Mouse (Mus musculus): ENCODE data around the gene Coa4.
A peak's percentile ranks its signal among the peaks of the same experiment; 100 is the strongest.

Gene Coa4

DNA sequence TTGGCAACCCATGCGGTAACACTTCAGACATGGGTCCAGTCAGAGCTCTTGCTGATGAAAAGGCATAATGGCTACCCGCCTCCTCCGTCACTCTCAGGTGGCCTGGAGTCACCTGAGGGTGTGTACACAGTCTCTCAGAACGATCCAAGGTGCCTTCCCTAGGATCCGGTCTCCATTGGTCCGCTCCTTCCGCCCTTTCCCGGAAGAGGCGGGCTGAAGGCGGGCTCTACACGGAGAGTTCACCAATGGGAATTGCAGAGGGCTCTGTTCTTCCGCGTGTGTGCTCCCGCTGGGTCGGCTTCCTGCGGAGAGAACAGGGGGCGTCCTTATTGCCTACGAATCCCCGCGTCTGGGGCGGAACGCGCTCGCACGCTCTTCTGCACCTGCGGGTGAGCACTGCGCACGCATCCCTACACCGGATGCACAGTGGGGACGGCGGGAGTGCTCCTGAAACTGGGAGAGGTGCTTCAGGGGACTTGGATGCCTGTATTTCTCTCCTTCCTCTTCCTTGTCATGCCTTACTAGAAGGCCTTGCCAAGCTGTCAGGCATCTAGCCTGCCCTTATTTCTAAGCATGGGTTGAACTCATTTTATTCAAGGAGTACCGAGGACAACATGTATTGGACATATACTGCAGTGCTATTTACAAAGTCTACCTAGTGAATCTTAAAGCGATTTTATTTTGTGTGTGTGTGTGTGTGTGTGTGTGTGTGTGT lies at the start of gene Coa4:
Gene Coa4, plus strand, starts transcription at position 268 of the 715 bp plus-strand sequence.
- DNase-seq: peak; percentile 81

DNA sequence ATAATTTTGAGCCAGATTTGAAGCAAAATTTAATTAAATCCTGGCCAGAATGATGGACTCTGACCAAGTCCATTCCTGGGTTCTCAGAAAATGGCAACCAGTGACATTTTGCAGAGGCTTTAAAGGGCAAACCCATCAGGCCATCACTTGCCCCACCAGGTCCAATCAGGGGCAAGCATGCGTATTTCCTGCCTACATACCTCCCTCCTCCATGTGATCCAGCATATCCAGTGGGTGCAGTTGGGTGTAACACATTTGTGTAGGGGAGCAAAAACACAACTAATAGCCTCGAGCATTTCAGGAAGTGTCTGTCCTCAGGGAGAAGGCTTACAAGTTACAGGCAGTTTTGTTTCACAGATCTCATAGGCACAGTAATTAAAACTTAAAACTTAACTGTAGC lies 49.6 kb upstream of the Coa4 start:
- no peak for DNase-seq

DNA sequence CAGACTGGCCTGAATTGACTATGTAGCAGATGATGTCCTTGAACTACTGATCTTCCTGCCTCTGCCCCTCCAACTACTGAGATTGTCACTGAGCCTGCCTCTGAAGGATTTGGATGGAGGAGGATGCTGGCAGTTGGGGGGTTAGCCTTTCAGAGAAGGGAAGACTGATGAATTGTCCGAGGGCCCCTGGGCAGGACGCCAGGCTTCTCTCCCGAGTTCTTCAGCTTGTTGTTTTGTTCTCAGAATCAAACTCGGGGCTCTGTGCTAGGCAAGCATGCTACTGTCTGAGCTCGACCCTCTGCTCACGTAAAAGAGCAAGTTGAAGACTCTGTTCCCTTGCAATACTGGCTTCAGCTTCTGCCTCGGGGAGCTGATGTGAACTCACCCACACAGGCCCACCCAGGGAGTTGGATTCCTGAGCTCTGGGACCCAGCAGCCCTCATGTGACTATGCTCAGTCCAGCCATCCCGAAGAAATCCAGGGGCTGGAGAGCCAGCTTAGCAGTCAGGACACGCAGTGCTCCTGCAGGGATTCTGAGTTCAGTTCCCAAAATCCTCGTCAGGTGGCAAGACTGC lies 48.3 kb upstream of the Coa4 start:
- no peak for DNase-seq

DNA sequence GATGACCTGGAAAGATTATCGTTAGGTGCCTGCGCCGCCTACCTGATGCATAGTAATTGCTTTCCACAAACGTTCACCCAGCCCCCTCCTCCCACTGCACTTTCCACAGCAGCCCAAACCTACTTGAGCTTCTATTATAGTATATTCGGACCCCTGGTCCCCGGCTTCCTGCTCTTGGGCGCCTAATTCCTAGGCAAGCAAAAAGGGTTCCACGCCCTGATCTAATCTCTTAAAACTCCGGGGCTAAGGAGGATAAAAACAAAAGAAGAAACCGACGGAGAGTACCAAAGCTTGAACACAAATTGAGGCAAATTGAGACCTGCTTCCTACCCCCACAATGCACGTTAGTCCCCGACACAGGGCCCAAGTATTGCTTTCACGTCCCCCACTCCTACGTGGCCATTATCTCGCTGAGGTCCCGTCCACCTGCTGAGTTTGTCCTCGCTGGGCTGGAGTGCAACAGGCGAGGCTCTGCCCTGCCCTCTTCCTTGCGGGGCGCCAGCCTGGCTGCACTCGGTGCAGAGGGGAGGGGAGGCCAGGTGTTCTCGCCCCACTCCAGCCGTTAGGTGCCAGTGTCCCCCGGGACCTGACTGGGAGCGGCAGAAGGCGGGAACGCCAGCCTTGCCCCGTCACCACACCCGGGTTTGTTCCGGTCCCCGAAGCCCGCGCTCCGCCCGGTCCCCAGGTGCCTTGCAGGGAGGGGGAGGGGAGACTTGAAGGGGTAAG lies 44.3 kb upstream of the Coa4 start:
- DNase-seq: no peak

DNA sequence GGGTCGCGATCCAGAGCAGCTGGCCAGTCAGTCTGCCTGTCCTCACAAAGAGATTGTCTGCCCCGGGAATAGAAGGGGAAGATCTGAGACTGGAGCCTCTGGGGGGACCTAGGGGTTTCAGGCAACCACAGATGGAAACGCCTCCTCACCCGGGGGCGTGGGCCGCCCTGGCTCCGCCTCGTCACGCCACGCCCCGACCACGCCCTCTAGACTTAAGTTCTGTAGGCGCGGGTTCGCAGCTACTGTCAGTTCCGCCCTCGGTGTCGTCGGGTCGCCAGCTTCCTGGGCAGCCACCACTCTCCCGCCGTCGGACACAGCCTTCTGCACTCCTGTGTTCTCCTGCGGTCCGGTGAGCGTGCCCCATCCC lies 43.8 kb upstream of the Coa4 start, which contains the start of gene Ucp2:
Gene Ucp2, plus strand, starts transcription at position 221 of the 367 bp plus-strand sequence.
- DNase-seq: peak; percentile 60

DNA sequence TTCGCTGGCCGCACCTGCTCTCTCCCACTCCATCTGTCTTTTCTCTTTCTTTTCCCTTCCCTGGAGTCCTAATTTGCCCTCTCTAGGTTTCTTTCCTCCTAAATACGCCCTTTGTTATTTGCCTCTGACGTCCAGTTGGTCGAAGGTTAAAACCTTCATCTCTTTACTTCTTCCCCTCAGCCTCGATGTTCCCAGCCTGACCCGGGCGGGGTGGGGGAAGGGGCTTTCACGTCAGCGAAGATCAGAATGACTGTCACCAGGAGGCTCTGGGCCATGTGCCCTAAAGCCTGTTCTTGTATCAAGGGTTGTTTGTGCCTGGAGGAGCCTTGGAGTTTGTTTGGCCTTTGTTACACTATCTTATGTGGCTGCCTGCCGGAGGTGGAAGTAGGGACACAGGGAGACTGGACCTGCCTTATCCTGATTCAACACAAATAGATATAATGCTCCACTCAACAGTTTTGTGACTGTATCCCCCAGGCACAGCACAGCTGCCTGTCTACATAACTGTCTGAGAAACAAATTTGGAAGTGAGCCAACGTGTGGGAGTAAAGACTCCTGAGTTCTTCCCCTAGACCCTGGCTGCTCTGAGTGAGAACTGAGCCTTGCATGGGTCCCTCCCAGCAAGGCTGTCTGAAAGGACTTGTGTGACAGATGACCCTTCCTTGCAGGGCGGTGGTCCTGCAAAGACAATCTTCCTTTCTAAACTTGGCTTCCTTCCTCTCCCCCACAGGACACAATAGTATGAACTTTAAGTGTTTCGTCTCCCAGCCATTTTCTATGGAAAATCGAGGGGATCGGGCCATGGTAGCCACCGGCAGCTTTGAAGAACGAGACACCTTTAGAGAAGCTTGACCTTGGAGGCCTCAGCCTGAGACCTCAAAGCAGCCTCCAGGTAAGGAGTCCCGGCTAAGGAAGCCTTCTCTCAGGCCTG lies 43.1 kb upstream of the Coa4 start:
- DNase-seq: no peak

DNA sequence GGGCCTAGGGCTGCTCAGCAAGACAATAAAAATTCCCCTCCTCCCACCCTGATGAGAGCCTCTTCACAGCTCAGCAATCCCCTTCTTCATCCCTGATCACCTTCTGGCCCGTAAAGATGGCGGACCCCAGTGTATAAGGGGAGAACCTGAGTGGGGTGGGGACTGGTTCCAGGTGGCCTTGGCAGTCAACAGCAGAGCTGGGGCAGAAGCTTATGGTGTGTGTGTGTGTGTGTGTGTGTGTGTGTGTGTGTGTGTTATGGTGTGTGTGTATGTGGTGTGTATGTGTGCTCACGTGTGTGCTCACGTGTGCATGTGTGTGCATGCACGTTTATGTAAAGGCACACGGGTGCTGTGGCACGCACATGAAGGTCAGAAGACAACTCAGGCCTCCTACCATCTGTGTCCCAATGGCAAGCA lies 42.4 kb upstream of the Coa4 start:
- no peak for DNase-seq

DNA sequence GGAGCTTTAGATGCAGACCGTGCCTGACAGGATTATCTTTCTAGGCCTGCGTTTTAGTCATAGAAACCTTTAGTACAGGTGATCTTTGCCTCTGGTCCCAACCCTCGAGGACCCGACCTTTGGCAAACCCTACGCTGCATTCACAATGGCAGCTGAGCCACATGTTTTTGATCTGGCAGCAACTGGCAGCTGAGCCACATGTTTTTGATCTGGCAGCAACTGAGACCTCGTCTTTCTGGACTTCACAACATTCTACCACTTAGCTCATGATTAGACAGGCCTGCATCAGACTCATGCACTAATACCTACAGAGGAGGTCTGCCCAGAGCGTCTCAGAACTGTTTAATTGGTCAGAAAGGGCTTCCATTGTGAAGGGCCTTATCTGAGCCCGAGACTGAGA lies 41.8 kb upstream of the Coa4 start:
- no peak for DNase-seq

DNA sequence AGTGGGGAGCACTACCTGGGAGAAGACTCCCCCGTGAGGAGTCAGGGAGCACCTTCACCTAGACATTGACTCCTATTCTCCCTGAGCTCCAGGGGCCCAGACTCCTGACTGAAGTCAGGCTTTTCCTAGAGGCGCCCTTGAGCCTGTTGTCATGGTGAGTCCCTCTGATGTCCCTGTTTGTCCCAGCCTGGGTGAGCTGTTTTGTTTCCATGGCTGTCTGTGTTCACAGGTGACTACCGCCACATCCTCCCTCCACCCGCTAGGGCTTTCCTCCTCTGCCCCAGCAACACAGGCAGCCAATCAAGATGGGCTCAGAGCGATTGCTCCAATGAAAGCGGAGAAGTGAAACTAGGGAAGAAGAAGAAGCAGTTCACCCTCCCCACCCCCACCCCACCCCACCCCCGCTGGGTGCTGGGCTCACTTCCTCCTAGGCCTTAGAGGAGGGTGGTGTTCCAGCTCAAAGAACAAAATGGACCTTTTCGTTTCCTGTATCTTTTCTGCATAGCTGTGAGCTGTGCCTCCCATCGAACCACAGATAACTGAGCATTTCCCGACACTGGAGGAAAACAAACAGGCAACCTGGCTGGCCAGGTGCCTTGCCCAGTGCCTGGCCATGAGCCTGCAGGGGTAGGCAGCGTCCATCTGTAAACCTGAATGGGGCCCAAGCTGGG lies 41.2 kb upstream of the Coa4 start:
- DNase-seq: peak; percentile 67

DNA sequence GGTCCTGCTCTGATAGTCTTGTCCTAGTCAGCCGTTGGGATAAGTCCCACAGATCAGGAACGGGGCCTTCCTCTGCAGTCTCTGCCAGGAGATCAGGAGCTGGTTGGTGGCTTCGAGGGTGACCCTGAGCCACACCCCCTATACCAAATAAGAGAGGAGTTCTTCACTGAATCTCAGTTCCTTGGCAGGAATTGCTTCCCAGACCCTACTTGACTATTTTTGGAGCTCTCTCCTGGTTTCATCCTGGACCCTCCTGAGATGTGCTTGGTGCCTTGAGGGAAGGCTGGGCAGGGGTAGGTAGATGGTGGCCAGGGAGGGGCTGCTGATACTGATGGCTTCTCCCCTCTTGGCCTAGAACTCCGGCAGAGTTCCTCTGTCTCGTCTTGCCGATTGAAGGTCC lies 40.5 kb upstream of the Coa4 start:
- no peak for DNase-seq

DNA sequence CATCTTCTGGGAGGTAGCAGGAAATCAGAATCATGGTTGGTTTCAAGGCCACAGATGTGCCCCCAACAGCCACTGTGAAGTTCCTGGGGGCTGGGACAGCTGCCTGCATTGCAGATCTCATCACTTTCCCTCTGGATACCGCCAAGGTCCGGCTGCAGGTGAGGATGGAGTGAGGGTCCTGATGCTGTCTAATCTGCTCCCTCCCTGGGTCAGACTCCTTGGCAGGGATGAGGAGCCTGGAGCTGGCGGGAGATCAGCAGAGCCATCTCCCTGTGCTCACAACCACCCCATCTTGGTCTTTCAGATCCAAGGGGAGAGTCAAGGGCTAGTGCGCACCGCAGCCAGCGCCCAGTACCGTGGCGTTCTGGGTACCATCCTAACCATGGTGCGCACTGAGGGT lies 40.1 kb upstream of the Coa4 start:
- no peak for DNase-seq

DNA sequence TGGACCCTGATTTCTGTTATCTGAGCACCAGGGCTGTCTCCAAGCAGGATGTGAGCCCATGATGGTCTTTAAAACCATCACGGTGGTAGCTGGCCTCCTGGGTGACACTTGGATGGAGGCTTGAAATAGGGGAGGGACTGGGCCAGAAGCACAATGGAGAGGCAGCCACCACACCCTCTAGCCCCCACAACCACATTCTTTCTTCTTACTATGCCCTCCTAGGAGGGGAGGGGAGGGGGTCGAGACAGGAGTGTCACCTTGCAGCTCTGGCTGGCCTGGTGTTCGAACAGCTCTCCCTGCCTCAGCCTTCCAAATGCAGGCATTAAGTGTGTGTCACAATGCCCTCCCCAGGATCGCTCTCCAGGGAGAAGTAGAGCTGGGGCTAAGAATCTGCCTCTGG lies 39.5 kb upstream of the Coa4 start:
- no peak for DNase-seq

DNA sequence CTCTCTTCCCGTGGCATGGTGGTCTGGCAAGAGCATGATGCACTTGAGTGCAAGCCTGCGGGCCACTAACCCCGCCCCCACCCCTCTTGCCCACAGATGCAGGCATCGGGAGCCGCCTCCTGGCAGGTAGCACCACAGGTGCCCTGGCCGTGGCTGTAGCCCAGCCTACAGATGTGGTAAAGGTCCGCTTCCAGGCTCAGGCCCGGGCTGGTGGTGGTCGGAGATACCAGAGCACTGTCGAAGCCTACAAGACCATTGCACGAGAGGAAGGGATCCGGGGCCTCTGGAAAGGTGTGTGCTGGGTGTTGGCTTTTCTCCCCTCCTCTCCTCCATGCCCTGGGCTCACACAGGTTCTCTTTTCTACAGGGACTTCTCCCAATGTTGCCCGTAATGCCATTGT lies 38.9 kb upstream of the Coa4 start:
- no peak for DNase-seq

DNA sequence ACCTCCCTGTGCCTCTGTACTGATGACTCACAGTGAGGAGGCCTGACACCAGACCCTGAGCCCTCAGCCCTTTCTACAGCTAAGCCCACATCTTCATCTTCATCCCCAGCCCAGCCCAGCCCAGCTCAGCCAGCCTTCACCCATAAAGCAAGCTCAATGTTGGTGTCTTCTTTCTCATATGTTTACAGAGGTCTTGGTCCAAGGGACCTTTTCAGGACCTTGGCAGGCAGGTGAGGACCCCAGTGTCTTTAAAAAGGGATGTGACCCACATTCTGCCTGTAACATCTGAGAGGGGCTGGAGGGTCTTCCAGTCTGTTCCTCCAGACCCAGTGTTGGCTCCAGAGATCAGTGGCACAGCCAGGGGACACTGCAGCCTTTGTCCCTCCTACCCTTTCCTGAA lies 37.4 kb upstream of the Coa4 start:
- DNase-seq: no peak

DNA sequence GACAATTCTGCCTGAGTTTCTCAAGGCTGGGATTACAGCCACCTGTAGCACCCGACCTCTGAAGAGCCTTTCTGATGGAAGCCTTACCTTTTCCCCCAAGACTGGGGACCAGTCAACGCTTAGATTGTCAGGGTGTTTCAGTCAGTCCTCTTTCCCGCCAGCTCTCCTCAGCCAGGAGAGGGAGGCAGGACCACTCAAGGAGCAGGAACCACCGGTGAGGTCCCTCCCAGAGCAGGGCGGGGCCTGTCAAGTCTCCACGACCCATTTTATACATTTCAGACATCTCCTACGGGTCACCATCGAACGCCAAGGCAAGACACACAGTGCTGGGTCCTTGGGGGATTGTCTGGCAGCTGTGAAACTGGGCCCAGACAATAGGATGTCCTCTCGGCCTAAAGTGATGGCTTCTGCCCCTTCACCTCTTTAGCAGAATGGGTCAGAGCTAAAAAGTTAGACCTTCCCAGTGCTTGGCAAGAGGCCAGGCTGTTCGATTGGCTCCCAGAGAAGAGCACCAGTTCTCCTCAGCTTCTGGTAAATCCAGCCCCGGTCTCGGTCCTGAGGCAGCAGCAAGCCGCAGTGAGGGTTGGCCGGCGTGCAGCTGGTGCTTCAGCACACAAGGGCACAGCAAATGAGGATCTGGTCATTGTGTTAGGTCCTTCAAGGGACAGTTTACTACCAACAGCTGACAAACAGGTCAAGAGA lies 36.4 kb upstream of the Coa4 start:
- DNase-seq: no peak

DNA sequence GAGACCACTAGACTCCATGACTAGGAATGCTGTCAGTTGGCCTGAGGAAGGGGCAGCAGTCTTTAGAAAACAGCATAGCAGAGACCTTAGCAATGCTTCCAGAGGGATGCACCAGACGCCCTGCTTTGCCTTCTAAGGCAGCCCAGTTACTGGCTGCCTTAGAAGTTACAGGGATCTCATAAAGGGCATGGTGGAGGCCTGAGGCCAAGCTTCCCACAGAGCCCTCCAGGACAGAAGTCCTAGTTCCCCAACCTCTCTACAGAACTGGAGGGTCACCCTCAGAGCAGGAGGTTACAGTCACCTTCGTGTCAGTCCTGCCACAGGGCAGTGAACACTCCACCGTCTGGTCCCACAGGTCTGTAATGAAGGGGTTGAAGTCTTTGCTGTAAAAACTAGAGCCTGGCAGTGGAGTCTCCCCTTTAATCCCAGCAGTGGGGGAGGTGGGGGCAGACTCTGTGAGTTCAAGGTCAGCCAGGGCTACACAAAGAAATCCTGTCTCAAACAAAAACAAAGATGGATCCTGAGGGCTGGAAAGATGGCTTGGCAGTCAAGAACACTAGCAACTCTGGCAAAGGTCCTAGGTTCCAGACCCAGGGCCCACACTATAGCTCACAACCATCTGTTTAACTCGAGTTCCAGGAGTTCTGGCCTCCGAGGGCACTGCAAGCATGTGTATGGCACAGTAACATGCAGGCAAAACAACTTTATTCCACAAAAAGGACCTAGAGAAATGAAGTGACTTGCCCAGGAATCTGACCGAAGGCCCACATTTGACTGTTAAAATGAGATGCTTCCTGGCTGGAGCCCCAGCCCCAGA lies 35.6 kb upstream of the Coa4 start:
- no peak for DNase-seq

DNA sequence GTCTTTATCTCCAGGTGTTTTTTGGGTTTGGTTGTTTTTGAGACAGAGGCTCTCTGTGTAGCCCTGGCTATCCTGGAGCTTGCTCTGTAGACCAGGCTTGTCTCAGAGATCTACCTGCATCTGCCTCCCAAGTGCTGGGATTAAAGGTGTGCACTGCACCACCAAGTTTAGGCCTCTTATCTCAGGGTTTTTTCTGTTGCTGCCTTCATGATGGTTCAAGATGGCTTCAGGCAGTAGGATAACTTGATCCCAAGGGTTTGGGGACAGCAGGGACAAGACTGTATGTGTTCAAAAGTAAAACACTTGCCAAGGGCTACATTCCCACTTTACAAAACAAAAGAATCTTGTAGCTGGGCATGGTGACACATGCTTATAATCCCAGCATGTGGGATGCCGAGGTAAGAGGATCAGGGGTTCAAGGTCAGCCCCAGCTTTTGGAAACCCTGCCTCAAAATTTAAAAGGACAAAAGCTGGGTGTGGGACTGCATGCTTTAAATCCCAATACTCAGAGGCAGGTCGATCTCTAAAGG lies 35.0 kb upstream of the Coa4 start:
- no peak for DNase-seq

DNA sequence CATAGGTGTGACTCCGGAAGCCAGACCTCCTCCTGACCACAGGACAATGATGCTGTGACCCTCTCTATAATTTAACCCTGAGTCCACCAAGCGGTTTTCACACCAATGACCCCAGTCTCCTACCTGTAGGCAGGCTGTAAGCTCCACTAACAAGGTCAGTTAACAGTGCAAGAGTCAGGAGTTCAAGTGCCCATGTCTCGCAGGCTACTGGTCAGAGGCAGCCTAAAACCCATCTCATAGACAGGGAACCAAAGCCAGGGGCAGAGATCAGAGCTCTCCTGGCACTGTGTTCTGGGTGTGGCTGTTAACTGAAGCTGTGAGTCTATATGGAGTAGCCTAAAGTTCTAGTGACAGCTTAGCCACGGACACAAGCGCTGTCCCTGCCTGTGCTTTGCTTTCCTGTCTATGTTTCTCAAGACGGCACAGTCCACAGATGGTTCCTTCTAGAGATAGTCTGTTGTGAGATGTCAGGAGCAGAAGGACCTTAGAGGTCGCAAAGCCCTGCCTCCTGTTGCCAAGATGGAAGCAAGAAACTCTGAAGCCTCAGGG lies 34.4 kb upstream of the Coa4 start:
- DNase-seq: no peak

DNA sequence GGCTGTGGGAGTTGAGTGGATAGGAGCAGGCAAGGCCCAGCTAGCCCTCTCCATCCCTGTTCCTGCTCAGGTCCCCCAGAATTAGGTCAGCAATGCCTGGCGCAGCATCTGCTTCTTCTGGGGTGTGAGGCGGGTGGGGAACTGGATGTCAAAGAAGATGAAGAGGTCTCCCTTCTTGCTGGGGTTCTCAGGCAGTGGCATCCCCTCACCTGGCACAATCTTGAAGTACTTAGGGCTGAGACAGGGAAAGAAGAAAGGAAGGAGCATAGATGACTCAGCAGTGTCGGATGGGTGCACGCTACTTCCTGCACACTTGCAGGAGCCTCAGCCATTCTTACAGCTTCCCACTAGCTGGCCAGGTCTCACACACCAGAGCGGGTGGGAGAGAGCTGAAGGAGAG lies 33.8 kb upstream of the Coa4 start:
- DNase-seq: no peak

DNA sequence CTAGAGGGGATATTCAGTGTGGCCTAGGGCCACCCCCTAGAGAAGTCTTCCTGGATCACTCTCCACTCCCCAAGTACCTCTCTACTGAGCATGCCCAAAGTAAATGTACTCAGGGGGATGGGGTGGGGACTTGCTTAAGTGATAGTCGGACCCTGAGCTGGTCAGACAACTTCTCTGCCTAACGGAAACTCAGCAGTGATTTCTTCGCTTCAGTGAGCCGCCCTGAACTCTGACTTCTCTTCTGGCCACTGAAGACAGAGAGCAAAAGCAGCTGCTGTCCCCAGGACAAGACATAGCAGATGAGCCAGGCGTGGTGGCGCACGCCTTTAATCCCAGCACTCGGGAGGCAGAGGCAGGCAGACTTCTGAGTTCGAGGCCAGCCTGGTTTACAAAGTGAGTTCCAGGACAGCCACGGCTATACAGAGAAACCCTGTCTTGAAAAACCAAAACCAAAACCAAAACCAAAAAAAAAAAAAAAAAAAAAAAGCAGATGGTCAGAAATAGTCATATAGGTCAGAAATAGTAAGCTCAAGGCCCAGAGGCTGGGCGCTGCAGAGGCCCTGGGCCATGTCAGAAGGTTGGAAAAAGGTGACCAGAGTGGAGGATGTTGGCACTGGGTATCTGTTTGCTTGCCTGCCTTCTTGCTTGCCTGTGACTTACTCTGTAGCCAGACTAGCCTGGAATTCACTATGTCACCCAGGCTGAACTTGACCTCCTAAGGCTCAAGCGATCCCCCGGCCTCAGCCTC lies 32.0 kb upstream of the Coa4 start:
- DNase-seq: no peak
